Mouse (Mus musculus) T-helper 1 cell (primary cell): ENCODE results near the gene Exoc3l2.

Experiments used
- in situ Hi-C: fragments of 300-600 bp; cut with MboI, MseI; formaldehyde crosslinking; loops from one replicate; pipeline ENCODE4 v1.15.1; 2025; ENCODE audit warnings: high pct_unique_total_duplicates

The Exoc3l2 gene

DNA sequence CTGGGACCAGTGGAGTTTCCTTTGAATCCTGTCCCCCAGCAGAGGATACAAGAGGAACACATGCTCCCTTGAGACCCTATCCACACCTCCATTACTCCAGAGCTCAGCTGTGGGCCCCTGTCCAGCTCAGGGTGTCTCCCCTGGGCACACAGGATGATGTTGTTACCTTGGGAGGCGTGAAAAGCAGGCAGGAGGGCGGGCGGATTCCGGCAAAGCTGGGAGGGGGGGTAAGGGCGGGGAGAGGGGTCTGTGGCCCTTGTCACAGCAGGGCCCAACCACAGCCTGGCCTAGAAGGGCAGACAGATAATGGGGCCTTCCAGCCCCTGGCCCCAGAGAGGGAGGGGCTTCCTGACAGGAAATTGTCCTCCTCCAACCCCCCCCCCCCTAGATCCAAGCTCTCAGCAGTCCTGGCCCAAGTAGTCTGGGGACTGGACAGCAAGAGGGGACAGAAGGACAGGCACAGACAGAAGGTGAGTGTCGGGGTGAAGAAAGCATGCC, at the start of gene Exoc3l2:
Exoc3l2 (plus strand) TSS at position 448 of the 498 bp plus-strand sequence.
- in situ Hi-C loops: no loop called here

DNA sequence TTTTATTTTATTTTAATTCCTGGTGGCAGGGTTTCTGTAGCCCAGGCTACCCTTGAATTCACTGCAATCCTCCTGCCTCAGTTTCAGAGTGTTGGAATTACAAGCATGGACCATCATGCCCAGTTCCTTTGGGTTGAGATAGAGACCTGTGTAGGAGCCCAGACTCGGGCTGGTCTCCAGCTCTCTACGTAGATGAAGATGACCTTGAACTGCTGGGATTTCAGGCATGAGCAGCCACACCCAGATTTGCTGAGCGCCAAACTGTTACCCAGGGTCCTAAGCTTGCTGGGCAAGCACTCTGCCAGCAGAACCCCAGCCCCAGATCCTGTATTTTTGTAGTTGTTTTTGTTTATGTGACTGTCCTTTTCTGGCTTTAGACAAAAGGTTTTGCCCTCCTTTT, 49.6 kb upstream of the Exoc3l2 start:
- in situ Hi-C loops: loop anchor here (5.0 kb wide), 1 partner anchor 84 kb away; no protein-coding TSS in a partner anchor

DNA sequence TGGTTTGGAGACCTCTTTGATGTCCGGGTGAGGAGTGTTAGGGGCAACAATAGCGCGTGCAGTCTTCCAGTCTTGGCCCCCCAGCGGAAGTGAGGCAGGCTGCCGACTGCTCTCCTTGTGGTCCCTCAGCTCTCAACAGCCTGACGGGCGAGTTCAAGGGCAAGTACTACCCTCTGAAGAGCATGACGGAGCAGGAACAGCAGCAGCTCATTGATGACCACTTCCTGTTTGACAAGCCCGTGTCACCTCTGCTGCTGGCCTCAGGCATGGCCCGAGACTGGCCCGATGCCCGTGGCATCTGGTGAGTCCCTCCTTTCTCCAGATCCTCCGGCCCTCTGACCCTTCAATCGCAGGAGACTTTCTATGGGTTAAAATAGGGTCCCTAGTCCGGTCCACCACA, 46.5 kb upstream of the Exoc3l2 start:
- in situ Hi-C loops: no loop called here

DNA sequence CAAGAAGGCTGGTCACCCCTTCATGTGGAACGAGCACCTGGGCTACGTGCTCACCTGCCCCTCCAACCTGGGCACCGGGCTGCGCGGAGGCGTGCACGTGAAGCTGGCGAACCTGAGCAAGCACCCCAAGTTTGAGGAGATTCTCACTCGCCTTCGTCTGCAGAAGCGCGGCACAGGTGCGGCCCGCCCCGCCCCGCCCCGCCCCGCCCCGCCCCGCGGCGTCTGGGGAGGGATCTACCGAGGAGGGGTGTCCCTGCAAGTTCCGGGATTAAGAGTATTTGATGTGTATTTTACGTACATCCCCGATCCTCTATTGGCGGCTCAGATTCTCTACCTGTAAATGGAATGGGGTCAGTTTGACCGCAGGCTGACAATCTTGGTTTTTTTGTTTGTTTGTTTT, 43.0 kb upstream of the Exoc3l2 start:
- in situ Hi-C loops: no loop called here

DNA sequence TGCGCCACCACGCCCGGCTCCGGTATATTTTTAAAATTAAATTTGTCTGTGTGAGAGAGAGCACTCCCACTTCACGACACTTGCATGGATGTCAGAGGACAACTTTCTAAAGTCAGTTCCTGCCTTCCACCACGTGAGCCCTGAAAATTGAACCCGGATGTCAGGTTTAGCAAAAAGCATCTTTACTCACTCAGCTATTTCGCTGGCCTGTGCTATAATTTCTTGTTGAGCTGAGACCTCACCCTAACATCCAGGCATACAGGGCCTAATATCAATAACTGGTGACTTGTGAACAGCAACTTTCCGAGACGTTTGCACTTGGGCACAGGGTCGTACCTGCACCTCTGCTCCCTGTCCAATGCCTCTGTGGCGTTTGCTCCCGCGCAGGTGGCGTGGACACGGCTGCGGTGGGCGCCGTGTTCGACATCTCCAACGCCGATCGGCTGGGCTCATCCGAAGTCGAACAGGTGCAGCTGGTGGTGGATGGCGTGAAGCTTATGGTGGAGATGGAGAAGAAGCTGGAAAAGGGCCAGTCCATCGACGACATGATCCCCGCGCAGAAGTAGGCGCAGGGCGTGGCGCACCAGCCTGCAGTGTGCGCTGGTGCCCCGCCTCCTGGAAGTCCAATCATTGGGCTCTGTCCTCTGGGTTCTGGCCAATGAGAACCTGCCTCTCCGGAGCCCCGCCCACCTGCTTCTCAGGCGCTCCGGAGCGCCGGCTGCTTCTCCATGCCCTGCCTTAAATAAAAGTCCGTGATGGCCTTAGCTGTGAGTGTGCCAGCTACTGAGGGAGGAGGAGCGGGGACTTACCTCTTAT, 42.1 kb upstream of the Exoc3l2 start:
- in situ Hi-C loops: no loop called here

DNA sequence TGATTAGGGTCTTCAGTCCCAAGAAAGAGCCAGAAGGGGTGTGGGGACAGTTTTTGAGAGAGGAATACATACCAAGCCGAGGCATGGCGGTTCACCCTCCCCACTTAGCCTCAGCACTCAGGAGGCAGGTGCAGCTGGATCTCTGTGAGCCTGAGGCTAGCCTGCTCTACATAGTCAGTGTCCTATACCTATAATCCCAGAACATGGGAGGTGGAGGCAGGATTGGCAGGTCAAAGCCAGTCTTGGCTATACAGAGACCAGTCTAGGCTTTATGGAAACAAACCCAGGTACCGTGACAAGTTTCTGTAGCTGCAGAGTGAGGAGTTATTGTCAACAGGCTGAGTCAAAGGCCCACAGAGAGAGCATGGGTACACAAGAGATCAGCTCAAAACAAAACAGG, 40.0 kb upstream of the Exoc3l2 start:
- in situ Hi-C loops: no loop called here

GRCm38 (mm10) chr7:19424051-19424450, 39.1 kb upstream of the Exoc3l2 start:
- in situ Hi-C loops: no loop called here

DNA sequence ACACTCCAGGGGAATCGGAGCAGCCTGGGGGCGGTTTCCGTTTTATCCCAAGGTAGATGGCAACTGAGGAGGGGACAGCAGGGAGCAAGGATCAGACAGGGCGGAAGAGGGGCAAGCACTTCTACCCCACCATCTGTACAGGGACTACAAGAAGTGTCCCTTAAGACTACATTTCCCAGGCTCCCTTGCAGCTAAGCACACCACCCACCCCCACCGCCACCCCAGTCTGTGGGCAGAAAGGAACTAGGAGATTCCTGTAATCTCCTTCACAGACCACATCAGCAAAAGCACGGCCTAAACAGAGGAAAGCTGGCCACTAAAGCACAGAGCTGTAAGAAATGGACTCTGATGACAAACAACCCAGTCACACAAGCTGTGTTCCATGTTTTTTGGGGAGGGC, 36.8 kb upstream of the Exoc3l2 start:
- in situ Hi-C loops: no loop called here

- in situ Hi-C loops: no loop called here
These were observed 36.2 kb upstream of the Exoc3l2 start for GRCm38 (mm10) chr7:19426888-19427287.

DNA sequence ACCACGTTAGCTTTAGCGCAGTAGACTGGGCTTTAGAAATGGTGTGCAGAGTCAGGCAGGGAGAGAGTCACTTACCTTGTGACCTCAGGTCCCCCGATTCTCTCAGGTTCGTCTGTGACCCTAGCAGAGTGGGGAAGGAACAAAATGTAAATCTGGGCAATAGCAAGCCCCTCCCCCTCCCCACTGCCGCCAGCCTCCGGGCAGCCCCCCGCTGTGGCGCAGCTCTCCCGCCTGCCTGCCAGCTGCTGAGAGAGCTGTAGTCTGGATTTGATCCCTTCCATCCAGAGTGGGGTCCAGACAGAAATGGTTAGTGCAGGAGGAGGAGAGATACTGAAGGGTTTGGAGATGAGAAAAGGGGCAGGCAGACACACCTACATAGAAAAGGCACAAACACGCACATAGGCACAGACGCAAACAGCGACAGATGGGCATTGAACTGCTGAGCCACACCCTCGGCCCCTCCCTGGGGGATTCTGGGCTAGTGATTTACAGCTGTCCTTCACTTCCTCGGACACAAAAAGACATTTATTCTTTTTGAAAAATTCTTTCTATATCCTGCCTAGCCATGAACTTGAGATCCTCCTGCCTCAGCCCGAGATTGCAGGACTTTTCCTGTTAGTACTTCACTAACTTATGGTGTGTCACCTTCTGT, 35.0 kb upstream of the Exoc3l2 start:
- in situ Hi-C loops: no loop called here

- in situ Hi-C loops: no loop called here
These were observed 33.4 kb upstream of the Exoc3l2 start for GRCm38 (mm10) chr7:19429726-19430125.

DNA sequence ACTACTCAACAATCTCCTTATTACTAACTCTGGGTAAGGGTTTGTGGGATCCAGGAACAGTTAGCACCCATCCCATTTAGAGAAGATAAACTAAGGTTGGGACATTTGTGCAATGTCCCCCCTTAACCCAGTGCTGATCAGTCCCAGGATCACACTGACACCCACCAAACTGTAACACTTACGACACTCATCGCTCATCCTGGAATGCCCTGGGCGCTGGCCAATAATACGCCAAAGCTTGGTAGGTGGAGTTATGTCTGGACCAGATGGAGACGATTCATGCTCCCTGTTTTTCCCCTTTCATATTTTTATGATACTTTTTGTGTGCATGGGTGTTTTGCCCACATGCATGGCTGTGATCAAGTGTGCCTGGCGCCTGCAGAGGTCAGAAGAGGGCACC, 32.7 kb upstream of the Exoc3l2 start:
- in situ Hi-C loops: no loop called here

DNA sequence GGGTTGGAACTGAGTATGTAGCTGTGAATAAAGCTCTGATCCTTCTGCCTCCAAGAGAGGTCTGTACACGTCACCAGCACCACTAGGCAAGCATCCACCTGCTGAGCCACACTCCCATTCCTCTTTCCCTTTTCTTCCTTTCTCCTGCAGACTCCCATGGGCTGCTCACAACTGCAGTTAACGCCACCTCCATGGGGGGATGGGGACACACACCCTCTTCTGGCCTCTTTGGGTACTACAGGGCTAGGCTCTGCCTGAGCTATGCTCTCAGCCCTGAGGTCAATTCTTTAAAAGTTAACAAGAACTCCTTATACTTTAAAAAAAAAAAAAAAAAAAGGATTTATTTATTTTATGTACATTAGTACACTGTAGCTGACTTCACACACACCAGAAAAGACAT, 30.7 kb upstream of the Exoc3l2 start:
- in situ Hi-C loops: no loop called here

GRCm38 (mm10) chr7:19436276-19436675, 26.9 kb upstream of the Exoc3l2 start:
- in situ Hi-C loops: no loop called here

GRCm38 (mm10) chr7:19437048-19437447, 26.1 kb upstream of the Exoc3l2 start:
- in situ Hi-C loops: no loop called here

GRCm38 (mm10) chr7:19441448-19442091, 21.6 kb upstream of the Exoc3l2 start:
- in situ Hi-C loops: no loop called here

- in situ Hi-C loops: no loop called here
These were observed 19.8 kb upstream of the Exoc3l2 start for GRCm38 (mm10) chr7:19443344-19443743.

GRCm38 (mm10) chr7:19444801-19445200, 18.3 kb upstream of the Exoc3l2 start:
- in situ Hi-C loops: no loop called here

- in situ Hi-C loops: no loop called here
These were observed 15.4 kb upstream of the Exoc3l2 start for GRCm38 (mm10) chr7:19447689-19448088.

DNA sequence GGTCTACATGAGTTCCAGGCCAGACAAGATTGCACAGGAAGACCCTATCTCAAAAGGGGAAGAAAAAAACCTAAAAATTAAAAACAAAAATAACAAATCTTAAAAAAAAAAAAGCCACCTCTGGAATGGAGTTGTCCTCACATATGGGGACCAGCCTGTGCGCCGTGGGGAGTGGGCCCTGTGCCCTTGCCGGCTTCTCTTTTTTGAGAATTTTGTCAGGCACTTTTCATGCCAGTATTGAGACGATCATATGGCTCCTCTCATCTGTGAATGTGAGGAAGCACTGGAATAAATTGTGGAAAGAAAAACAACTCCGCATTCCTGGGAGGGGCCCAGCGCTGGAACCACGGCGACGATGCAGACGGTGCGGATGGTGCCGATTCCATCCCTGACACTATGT, 14.0 kb upstream of the Exoc3l2 start:
- in situ Hi-C loops: no loop called here

DNA sequence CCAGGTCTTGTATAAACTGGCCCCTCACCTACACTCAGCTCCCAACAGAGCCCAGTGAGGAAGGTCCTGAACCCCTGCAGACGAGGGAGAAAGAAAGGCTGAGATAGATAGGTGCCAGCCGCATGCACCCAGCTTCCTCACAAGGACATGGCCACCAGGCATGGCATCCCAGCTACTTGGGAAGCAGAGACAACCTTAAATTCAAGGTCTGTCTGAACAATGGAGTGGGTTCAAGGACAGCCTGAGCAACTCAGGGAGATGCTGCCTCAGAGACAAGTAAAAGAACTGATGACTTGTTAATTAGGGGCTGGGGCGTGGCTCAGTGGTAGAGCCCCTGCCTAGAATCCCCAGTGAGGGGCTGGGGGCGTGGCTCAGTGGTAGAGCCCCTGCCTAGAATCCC, 7.9 kb upstream of the Exoc3l2 start:
- in situ Hi-C loops: no loop called here

- in situ Hi-C loops: no loop called here
These were observed 7.2 kb upstream of the Exoc3l2 start for GRCm38 (mm10) chr7:19455819-19456495.
